Mouse (Mus musculus): ENCODE data around the gene Rbfox3.

Gene Rbfox3

GRCm38 (mm10) chr11:118669820-118670219 lies 241.6 kb downstream of the Rbfox3 start:
- no peak for DNase-seq (ENCODE audit: low spot score in 2 of 2)

- DNase-seq (ENCODE audit: low spot score in 2 of 2), result no peak
Observed at GRCm38 (mm10) chr11:118668351-118668750, 243.0 kb downstream of the Rbfox3 start.

- no peak for DNase-seq (ENCODE audit: low spot score in 2 of 2)
Observed at GRCm38 (mm10) chr11:118667946-118668345, 243.5 kb downstream of the Rbfox3 start.

GRCm38 (mm10) chr11:118666172-118666571 lies 245.2 kb downstream of the Rbfox3 start:
- no peak for DNase-seq (ENCODE audit: low spot score in 2 of 2)

- DNase-seq (ENCODE audit: low spot score in 2 of 2), result no peak
Observed at GRCm38 (mm10) chr11:118663305-118663704, 248.1 kb downstream of the Rbfox3 start.

- DNase-seq (ENCODE audit: low spot score in 2 of 2), result no peak
Observed at GRCm38 (mm10) chr11:118659305-118659704, 252.1 kb downstream of the Rbfox3 start.

- no peak for DNase-seq (ENCODE audit: low spot score in 2 of 2)
Observed at GRCm38 (mm10) chr11:118655833-118656232, 255.6 kb downstream of the Rbfox3 start.

- no peak for DNase-seq (ENCODE audit: low spot score in 2 of 2)
Observed at GRCm38 (mm10) chr11:118653521-118654318, 257.7 kb downstream of the Rbfox3 start.

- no peak for DNase-seq (ENCODE audit: low spot score in 2 of 2)
Observed at GRCm38 (mm10) chr11:118652401-118653240, 258.8 kb downstream of the Rbfox3 start.

GRCm38 (mm10) chr11:118648369-118648768 lies 263.0 kb downstream of the Rbfox3 start:
- DNase-seq (ENCODE audit: low spot score in 2 of 2), result no peak

GRCm38 (mm10) chr11:118646864-118647263 lies 264.5 kb downstream of the Rbfox3 start:
- no peak for DNase-seq (ENCODE audit: low spot score in 2 of 2)

GRCm38 (mm10) chr11:118645158-118645557 lies 266.2 kb downstream of the Rbfox3 start:
- DNase-seq (ENCODE audit: low spot score in 2 of 2), result no peak

- no peak for DNase-seq (ENCODE audit: low spot score in 2 of 2)
Observed at GRCm38 (mm10) chr11:118640706-118641105, 270.7 kb downstream of the Rbfox3 start.

GRCm38 (mm10) chr11:118637718-118638117 lies 273.7 kb downstream of the Rbfox3 start:
- no peak for DNase-seq (ENCODE audit: low spot score in 2 of 2)

- no peak for DNase-seq (ENCODE audit: low spot score in 2 of 2)
Observed at GRCm38 (mm10) chr11:118634647-118635046, 276.8 kb downstream of the Rbfox3 start.

GRCm38 (mm10) chr11:118629718-118630117 lies 281.7 kb downstream of the Rbfox3 start:
- no peak for DNase-seq (ENCODE audit: low spot score in 2 of 2)

GRCm38 (mm10) chr11:118627541-118627940 lies 283.9 kb downstream of the Rbfox3 start:
- DNase-seq (ENCODE audit: low spot score in 2 of 2), result no peak

GRCm38 (mm10) chr11:118620869-118621268 lies 290.5 kb downstream of the Rbfox3 start:
- DNase-seq (ENCODE audit: low spot score in 2 of 2), result no peak

GRCm38 (mm10) chr11:118614126-118614525 lies 297.3 kb downstream of the Rbfox3 start:
- no peak for DNase-seq (ENCODE audit: low spot score in 2 of 2)

- DNase-seq (ENCODE audit: low spot score in 2 of 2), result no peak
Observed at GRCm38 (mm10) chr11:118610128-118610527, 301.3 kb downstream of the Rbfox3 start.

GRCm38 (mm10) chr11:118609236-118610000 lies 302.0 kb downstream of the Rbfox3 start:
- no peak for DNase-seq (ENCODE audit: low spot score in 2 of 2)

GRCm38 (mm10) chr11:118607927-118608326 lies 303.5 kb downstream of the Rbfox3 start:
- DNase-seq (ENCODE audit: low spot score in 2 of 2), result no peak
